Mouse (Mus musculus) kidney, adult 10 weeks (tissue): ENCODE results near the gene Vmn1r6. TPM values are rescaled to one million over a fixed set of nuclear protein-coding genes. Genes with fewer than 3 reads are reported as not detected.

Experiments
- polyA plus RNA-seq: library from polyadenylated mRNA; stranded (reverse); fragments of 350-450 nt; fragmentation: Illumina TruSeq; extraction: RNeasy Lipid Tissue Mini Kit (QIAGEN cat#74804); gene quantifications from one replicate; pipeline ENCODE4 v1.2.3, GENCODE M21; 2014; ENCODE audit warnings: low read depth, low replicate concordance

Vmn1r6 gene
- polyA plus RNA-seq = not detected

DNA sequence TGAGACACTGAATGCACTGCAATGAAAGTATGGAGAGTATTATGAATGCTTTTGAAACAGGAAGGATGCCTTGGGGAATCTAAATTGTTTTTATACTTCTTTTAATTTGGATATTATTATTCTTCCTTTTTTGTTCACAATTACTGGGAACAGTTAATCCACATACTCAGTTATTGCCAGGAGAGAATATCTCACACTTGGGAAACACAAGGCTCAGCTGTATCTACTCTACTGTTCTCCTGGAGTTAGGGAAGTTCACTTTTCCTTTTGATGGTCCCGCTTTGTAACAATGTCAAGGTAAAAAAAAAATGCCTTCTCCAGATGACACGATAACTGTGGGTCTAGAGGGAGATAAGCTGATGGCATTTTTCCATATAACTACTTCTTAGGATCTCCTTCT, at the start of gene Vmn1r6:
Vmn1r6 (plus strand) TSS at position 301 of the 400 bp plus-strand sequence.

DNA sequence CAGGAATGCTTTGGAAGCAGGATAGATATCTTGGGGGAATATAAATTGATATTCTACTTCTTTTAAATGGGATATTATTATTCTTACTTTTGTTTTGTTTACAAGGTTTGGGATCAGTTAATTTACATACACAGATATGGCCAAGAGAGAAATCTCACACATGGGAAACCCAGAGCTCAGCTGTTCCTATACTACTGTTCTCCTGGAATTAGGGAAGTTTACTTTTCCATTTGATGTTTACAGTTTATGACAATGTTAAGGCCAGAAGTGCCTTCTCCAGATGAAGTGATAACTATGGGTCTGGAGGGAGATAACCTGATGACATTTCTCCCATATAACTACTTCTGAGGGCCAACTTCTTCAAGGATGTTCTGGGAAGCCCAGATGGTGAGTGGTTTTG, 27.1 kb upstream of the Vmn1r6 start, which contains the start of gene Vmn1r5:
Vmn1r5 (plus strand) TSS at position 301 of the 400 bp plus-strand sequence.

DNA sequence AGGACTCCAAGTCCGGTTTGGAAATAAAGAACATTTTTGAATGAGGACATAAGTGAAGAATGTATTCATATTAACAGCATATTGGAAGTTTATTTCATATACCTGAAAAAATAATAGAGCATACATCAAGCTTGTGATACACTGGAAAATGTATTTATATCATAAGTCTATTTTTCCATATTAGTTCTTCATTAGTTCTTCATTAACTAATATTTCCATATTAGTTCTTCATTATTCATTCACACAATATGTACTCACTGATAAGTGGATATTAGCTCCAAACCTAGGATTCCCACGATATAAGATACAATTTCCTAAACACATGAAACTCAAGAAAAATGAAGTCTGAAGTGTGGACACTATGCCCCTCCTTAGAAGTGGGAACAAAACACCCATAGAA, 28.2 kb downstream of the Vmn1r6 start, which contains the start of gene Vmn1r7:
Vmn1r7 (minus strand) TSS at position 101 of the 400 bp plus-strand sequence.

DNA sequence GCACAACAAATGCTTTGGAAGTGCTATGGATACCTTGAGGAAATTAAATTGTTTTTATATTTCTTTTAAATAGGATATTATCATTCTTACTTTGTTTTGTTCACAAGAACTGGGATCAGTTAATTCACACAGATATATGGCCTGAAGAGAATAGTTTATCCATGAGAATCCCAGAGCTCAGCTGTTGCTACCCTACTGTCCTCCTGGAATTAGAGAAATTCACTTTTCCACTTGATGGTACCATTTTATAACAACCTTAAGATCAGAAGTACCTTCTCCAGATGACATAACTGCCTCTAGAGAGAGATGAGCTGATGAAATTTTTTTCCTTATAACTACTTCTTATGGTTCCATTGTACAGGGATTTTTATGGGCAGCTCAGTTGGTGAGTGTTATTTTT, 34.9 kb downstream of the Vmn1r6 start, which contains the start of gene Vmn1r8:
Vmn1r8 (plus strand) TSS at position 301 of the 400 bp plus-strand sequence.

Other genes starting within 250 kb of the Vmn1r6 start
- 36.7 TPM for gene Kbtbd2, start 199.4 kb upstream of the Vmn1r6 start, polyA plus RNA-seq
- 64.8 TPM for gene Fkbp9, start 165.2 kb upstream of the Vmn1r6 start, polyA plus RNA-seq
- 206 TPM for gene Nt5c3, start 73.3 kb upstream of the Vmn1r6 start, polyA plus RNA-seq
- gene Vmn1r4, start 73.2 kb upstream of the Vmn1r6 start, polyA plus RNA-seq = 1.9 TPM
- not detected for gene Vmn1r5, start 27.0 kb upstream of the Vmn1r6 start, polyA plus RNA-seq
- gene Vmn1r7, start 28.1 kb downstream of the Vmn1r6 start, polyA plus RNA-seq = not detected
- gene Vmn1r8, start 35.0 kb downstream of the Vmn1r6 start, polyA plus RNA-seq = not detected
- not detected for gene Vmn1r9, start 69.5 kb downstream of the Vmn1r6 start, polyA plus RNA-seq
- not detected for gene Vmn1r10, start 112.2 kb downstream of the Vmn1r6 start, polyA plus RNA-seq
- gene Vmn1r11, start 136.2 kb downstream of the Vmn1r6 start, polyA plus RNA-seq = not detected
- not detected for gene Vmn1r12, start 159.7 kb downstream of the Vmn1r6 start, polyA plus RNA-seq
- not detected for gene Vmn1r13, start 206.0 kb downstream of the Vmn1r6 start, polyA plus RNA-seq
- not detected for gene Vmn1r14, start 234.4 kb downstream of the Vmn1r6 start, polyA plus RNA-seq